Mouse (Mus musculus): Measurements from ENCODE around the gene Greb1.

The Greb1 gene

GRCm38 (mm10) chr12:16665022-16665421 lies 135.7 kb downstream of the Greb1 start:
- DNase-seq: no peak

GRCm38 (mm10) chr12:16662955-16663585 lies 137.6 kb downstream of the Greb1 start:
- no peak for DNase-seq

- DNase-seq: no peak
Measured at GRCm38 (mm10) chr12:16661936-16662335, 138.8 kb downstream of the Greb1 start.

- DNase-seq: no peak
Measured at GRCm38 (mm10) chr12:16661459-16661858, 139.2 kb downstream of the Greb1 start.

GRCm38 (mm10) chr12:16656906-16657875 lies 143.5 kb downstream of the Greb1 start:
- no peak for DNase-seq

- DNase-seq: no peak
Measured at GRCm38 (mm10) chr12:16655604-16656003, 145.1 kb downstream of the Greb1 start.

- peak; percentile 85 for DNase-seq
Measured at GRCm38 (mm10) chr12:16653332-16654093, 147.2 kb downstream of the Greb1 start, which contains the start of gene Ntsr2. TSS of gene Ntsr2 (plus strand) at chr12:16653382.

- DNase-seq: no peak
Measured at GRCm38 (mm10) chr12:16649819-16650218, 150.9 kb downstream of the Greb1 start.

- DNase-seq: no peak
Measured at GRCm38 (mm10) chr12:16648273-16648672, 152.4 kb downstream of the Greb1 start.

GRCm38 (mm10) chr12:16646780-16647409 lies 153.8 kb downstream of the Greb1 start:
- peak; percentile 11 for DNase-seq

- no peak for DNase-seq
Measured at GRCm38 (mm10) chr12:16644698-16645097, 156.0 kb downstream of the Greb1 start.

GRCm38 (mm10) chr12:16643508-16644345 lies 157.0 kb downstream of the Greb1 start:
- DNase-seq: peak; percentile 57

- DNase-seq: no peak
Measured at GRCm38 (mm10) chr12:16642000-16642399, 158.7 kb downstream of the Greb1 start.

- DNase-seq: peak; percentile 55
Measured at GRCm38 (mm10) chr12:16640075-16640474, 160.6 kb downstream of the Greb1 start.

GRCm38 (mm10) chr12:16639078-16639771 lies 161.5 kb downstream of the Greb1 start:
- DNase-seq: no peak

GRCm38 (mm10) chr12:16635816-16636215 lies 164.9 kb downstream of the Greb1 start:
- no peak for DNase-seq

- DNase-seq: peak; percentile 72
Measured at GRCm38 (mm10) chr12:16634075-16634813, 166.4 kb downstream of the Greb1 start.

- DNase-seq: no peak
Measured at GRCm38 (mm10) chr12:16633235-16633634, 167.5 kb downstream of the Greb1 start.

GRCm38 (mm10) chr12:16631423-16631822 lies 169.3 kb downstream of the Greb1 start:
- no peak for DNase-seq

GRCm38 (mm10) chr12:16630866-16631185 lies 169.9 kb downstream of the Greb1 start:
- DNase-seq: no peak
